Mouse (Mus musculus): ENCODE data around the gene Adam12. TPM values are rescaled to one million over a fixed set of nuclear protein-coding genes. Genes with fewer than 3 reads are reported as not detected.

The Adam12 gene
- polyA plus RNA-seq, 1 experiment from 2014 or later = 2.1 TPM

DNA sequence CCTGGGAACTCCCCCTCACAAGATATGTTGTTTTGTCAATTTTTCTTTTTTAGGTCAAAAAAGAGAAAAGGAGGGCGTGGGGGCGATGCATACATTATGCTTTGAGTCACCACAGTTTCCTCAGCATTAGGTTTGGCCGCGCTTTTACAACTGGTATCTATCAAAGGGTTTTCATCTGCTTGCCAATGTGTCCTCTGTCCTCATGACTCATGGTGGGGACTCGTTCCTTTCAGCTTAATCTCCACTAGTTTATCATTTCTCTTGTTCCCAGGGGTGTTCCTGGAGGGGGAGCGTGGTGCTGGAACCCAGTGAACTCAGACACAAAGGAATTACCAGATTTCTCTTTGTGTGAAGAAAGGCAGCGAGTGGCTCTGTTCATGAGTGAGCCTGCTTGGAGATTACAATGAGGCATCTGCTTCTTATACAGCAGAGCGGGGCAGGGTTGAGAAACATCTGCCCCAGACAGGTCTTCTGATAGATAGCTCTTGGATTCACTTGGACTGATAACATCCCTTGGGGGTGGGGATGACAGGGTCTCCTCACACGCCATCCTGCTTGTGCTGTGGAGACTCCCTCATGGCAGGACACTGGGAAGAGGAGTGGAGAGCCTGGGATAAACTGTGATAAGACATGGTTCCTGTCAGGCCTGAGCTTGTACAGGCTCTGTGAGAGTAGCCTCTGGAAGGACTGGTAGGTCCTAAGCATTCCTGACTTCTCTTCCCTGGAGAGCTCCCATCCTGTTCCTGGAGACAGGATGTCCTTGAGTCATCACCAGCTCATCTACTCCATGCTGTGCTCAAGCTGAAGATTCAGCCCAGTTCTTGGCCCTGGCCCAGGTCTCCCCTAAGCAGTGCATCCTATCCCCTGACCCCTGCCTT, 117.4 kb downstream of the Adam12 start:
- H3K9ac ChIP-seq (ENCODE audit: low read depth, low read length) = no peak overlapping the region
- H3K4me3 ChIP-seq (ENCODE audit: low read depth, low read length) = no peak overlapping the region
- H3K4me2 ChIP-seq (ENCODE audit: low read length) = no peak overlapping the region
- no peak for ATAC-seq
- H3K36me3 ChIP-seq (ENCODE audit: control insufficient read depth, insufficient read depth, low read length) = no peaks in the 10 kb centered on the region
- no peaks in the 10 kb centered on the region for H3K27me3 ChIP-seq (ENCODE audit: control insufficient read depth, insufficient read depth, low read depth, low read length)
- H3K9me3 ChIP-seq (replicated peaks; ENCODE audit: control insufficient read depth, low read length, poor library complexity, severe bottlenecking) = no peaks in the 10 kb centered on the region; the same call in 1 of the 2 replicates
- no peaks in the 10 kb centered on the region for H3K4me1 ChIP-seq (ENCODE audit: control insufficient read depth, insufficient read depth, low read length)
- H3K27ac ChIP-seq (ENCODE audit: low read length) = no peak overlapping the region
- 69% methylated on average over 9 of the region's 9 CpGs for WGBS

- ATAC-seq = no peak
- Histone ChIP-seq H3K4me2 (ENCODE audit: low read length) (no peak overlapping the region), H3K4me3 (ENCODE audit: low read depth, low read length) (no peak overlapping the region), H3K4me1 (ENCODE audit: control insufficient read depth, insufficient read depth, low read length) (no peaks in the 10 kb centered on the region), H3K36me3 (ENCODE audit: control insufficient read depth, insufficient read depth, low read length) (no peaks in the 10 kb centered on the region), H3K27me3 (ENCODE audit: control insufficient read depth, insufficient read depth, low read depth, low read length) (no peaks in the 10 kb centered on the region), H3K27ac (ENCODE audit: low read length) (no peak overlapping the region), H3K9ac (ENCODE audit: low read depth, low read length) (no peak overlapping the region), H3K9me3 (replicated peaks; ENCODE audit: control insufficient read depth, low read length, poor library complexity, severe bottlenecking) (no peaks in the 10 kb centered on the region; the same call in 1 of the 2 replicates)
- 82% methylated on average over 6 of the region's 6 CpGs for whole genome bisulfite sequencing
These were observed 118.1 kb downstream of the Adam12 start for GRCm38 (mm10) chr7:134113829-134114228.

- no peak for ATAC-seq
- no peaks in the 10 kb centered on the region for H3K36me3 ChIP-seq (ENCODE audit: control insufficient read depth, insufficient read depth, low read length)
- H3K9ac ChIP-seq (ENCODE audit: low read depth, low read length) = no peak overlapping the region
- no peaks in the 10 kb centered on the region for H3K27me3 ChIP-seq (ENCODE audit: control insufficient read depth, insufficient read depth, low read depth, low read length)
- H3K4me2 ChIP-seq (ENCODE audit: low read length) = no peak overlapping the region
- H3K4me1 ChIP-seq (ENCODE audit: control insufficient read depth, insufficient read depth, low read length) = no peaks in the 10 kb centered on the region
- H3K27ac ChIP-seq (ENCODE audit: low read length) = no peak overlapping the region
- 86% methylated on average over 1 of the region's 1 CpGs for WGBS
- H3K9me3 ChIP-seq (replicated peaks; ENCODE audit: control insufficient read depth, low read length, poor library complexity, severe bottlenecking) = no peaks in the 10 kb centered on the region
- H3K4me3 ChIP-seq (ENCODE audit: low read depth, low read length) = no peak overlapping the region
These were observed 121.8 kb downstream of the Adam12 start for GRCm38 (mm10) chr7:134110116-134110515.

- WGBS = 91% methylated on average over 3 of the region's 3 CpGs
- H3K4me2 ChIP-seq (ENCODE audit: low read length) = no peak overlapping the region
- no peak overlapping the region for H3K9ac ChIP-seq (ENCODE audit: low read depth, low read length)
- H3K4me3 ChIP-seq (ENCODE audit: low read depth, low read length) = no peak overlapping the region
- ATAC-seq = no peak
- H3K36me3 ChIP-seq (ENCODE audit: control insufficient read depth, insufficient read depth, low read length) = no peaks in the 10 kb centered on the region
- H3K27me3 ChIP-seq (ENCODE audit: control insufficient read depth, insufficient read depth, low read depth, low read length) = no peaks in the 10 kb centered on the region
- no peaks in the 10 kb centered on the region for H3K9me3 ChIP-seq (replicated peaks; ENCODE audit: control insufficient read depth, low read length, poor library complexity, severe bottlenecking)
- H3K4me1 ChIP-seq (ENCODE audit: control insufficient read depth, insufficient read depth, low read length) = no peaks in the 10 kb centered on the region
- H3K27ac ChIP-seq (ENCODE audit: low read length) = no peak overlapping the region
These were observed 124.1 kb downstream of the Adam12 start for GRCm38 (mm10) chr7:134107849-134108248.

DNA sequence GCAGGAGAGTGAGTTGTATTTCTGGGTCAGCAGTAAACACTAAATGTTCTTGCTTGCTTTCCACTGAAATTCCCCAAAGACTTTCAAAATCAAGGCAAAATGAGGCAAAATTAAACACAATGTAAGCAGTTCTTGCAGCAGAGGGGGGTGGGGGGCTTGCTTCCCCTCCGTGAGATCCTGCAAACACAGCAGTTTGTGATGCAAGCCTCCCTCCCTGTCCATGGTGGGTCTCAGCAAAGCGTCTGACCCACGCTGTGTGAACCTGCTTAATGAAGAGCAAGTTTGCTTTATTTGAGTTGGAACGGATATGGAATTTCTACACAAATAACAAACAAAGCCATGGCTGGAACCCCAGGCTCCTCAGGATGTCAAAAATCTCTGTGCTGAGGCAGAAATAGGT, 132.9 kb downstream of the Adam12 start:
- H3K4me1 ChIP-seq (ENCODE audit: control insufficient read depth, insufficient read depth, low read length) = no peaks in the 10 kb centered on the region
- WGBS = 58% methylated on average over 4 of the region's 4 CpGs
- H3K9me3 ChIP-seq (replicated peaks; ENCODE audit: control insufficient read depth, low read length, poor library complexity, severe bottlenecking) = no peaks in the 10 kb centered on the region
- no peak for ATAC-seq
- no peaks in the 10 kb centered on the region for H3K36me3 ChIP-seq (ENCODE audit: control insufficient read depth, insufficient read depth, low read length)
- H3K4me3 ChIP-seq (ENCODE audit: low read depth, low read length) = no peak overlapping the region
- no peaks in the 10 kb centered on the region for H3K27me3 ChIP-seq (ENCODE audit: control insufficient read depth, insufficient read depth, low read depth, low read length)
- 0 out of 2 replicates have a peak overlapping the region, but pooled peaks have one; percentile 3 for H3K27ac ChIP-seq (ENCODE audit: low read length)
- H3K4me2 ChIP-seq (ENCODE audit: low read length) = no peak overlapping the region
- H3K9ac ChIP-seq (ENCODE audit: low read depth, low read length) = no peak overlapping the region

DNA sequence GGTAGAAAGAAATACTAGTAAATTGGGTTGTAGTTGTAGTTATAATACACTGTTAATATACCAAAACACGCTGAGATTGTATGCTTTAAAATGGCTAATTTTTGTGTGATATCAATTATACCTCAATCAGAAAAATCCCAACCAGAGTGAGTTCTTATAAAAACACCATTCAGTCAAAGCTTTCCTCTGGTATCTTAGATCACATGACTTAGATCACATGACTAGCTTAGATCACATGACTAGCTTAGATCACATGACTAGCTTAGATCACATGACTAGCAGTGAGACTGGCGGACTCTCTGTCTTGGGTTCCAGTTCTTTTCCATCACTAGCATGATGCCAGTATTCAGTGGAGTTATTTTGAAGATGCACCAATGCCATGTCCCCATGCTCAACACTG, 134.1 kb downstream of the Adam12 start:
- WGBS = 98% methylated on average over 2 of the region's 2 CpGs

GRCm38 (mm10) chr7:134093871-134094270, 138.1 kb downstream of the Adam12 start:
- Histone ChIP-seq H3K36me3 (ENCODE audit: control insufficient read depth, insufficient read depth, low read length) (no peaks in the 10 kb centered on the region), H3K27me3 (ENCODE audit: control insufficient read depth, insufficient read depth, low read depth, low read length) (no peaks in the 10 kb centered on the region), H3K4me3 (ENCODE audit: low read depth, low read length) (no peak overlapping the region), H3K27ac (ENCODE audit: low read length) (no peak overlapping the region), H3K4me1 (ENCODE audit: control insufficient read depth, insufficient read depth, low read length) (no peaks in the 10 kb centered on the region), H3K9ac (ENCODE audit: low read depth, low read length) (no peak overlapping the region), H3K4me2 (ENCODE audit: low read length) (no peak overlapping the region), H3K9me3 (replicated peaks; ENCODE audit: control insufficient read depth, low read length, poor library complexity, severe bottlenecking) (no peaks in the 10 kb centered on the region)
- WGBS = 51% methylated on average over 2 of the region's 2 CpGs
- ATAC-seq = no peak

More for the DNA sequence above, 134.1 kb downstream of the Adam12 start:
- H3K36me3 ChIP-seq (ENCODE audit: control insufficient read depth, insufficient read depth, low read length) = no peaks in the 10 kb centered on the region
- no peak overlapping the region for H3K27ac ChIP-seq (ENCODE audit: low read length)
- H3K4me3 ChIP-seq (ENCODE audit: low read depth, low read length) = no peak overlapping the region
- H3K9me3 ChIP-seq (replicated peaks; ENCODE audit: control insufficient read depth, low read length, poor library complexity, severe bottlenecking) = no peaks in the 10 kb centered on the region
- no peak for ATAC-seq
- no peak overlapping the region for H3K9ac ChIP-seq (ENCODE audit: low read depth, low read length)
- H3K27me3 ChIP-seq (ENCODE audit: control insufficient read depth, insufficient read depth, low read depth, low read length) = no peaks in the 10 kb centered on the region
- H3K4me1 ChIP-seq (ENCODE audit: control insufficient read depth, insufficient read depth, low read length) = no peaks in the 10 kb centered on the region
- no peak overlapping the region for H3K4me2 ChIP-seq (ENCODE audit: low read length)

- H3K27me3 ChIP-seq (ENCODE audit: control insufficient read depth, insufficient read depth, low read depth, low read length) = no peaks in the 10 kb centered on the region
- no peaks in the 10 kb centered on the region for H3K9me3 ChIP-seq (replicated peaks; ENCODE audit: control insufficient read depth, low read length, poor library complexity, severe bottlenecking)
- 75% methylated on average over 3 of the region's 3 CpGs for WGBS
- H3K4me3 ChIP-seq (ENCODE audit: low read depth, low read length) = no peak overlapping the region
- ATAC-seq = no peak
- no peaks in the 10 kb centered on the region for H3K36me3 ChIP-seq (ENCODE audit: control insufficient read depth, insufficient read depth, low read length)
- no peak overlapping the region for H3K4me2 ChIP-seq (ENCODE audit: low read length)
- H3K4me1 ChIP-seq (ENCODE audit: control insufficient read depth, insufficient read depth, low read length) = no peaks in the 10 kb centered on the region
- no peak overlapping the region for H3K9ac ChIP-seq (ENCODE audit: low read depth, low read length)
- H3K27ac ChIP-seq (ENCODE audit: low read length) = no peak overlapping the region
These were observed 141.2 kb downstream of the Adam12 start for GRCm38 (mm10) chr7:134090764-134091163.

DNA sequence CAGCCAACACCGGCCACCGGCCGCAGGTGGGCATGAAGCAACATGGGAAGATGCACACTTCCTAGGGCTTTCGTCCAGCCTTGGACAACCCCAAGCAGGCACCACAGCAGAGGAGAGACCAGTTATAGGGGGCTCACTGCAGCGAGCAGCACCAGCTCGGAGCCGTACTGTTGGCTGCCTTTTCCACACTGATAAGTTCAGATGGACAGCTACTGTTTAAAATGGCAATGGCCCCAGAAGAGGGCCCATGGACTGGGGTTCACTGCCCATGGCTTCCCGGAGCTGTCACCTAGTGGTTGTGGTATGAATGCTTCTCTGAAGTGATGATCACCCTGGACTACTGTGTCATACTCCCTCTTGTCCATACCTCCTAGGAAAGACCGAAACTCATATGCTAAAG, 141.7 kb downstream of the Adam12 start:
- H3K27me3 ChIP-seq (ENCODE audit: control insufficient read depth, insufficient read depth, low read depth, low read length) = no peaks in the 10 kb centered on the region
- no peaks in the 10 kb centered on the region for H3K4me1 ChIP-seq (ENCODE audit: control insufficient read depth, insufficient read depth, low read length)
- 95% methylated on average over 9 of the region's 9 CpGs for WGBS
- H3K9me3 ChIP-seq (replicated peaks; ENCODE audit: control insufficient read depth, low read length, poor library complexity, severe bottlenecking) = no peaks in the 10 kb centered on the region
- H3K9ac ChIP-seq (ENCODE audit: low read depth, low read length) = no peak overlapping the region
- no peaks in the 10 kb centered on the region for H3K36me3 ChIP-seq (ENCODE audit: control insufficient read depth, insufficient read depth, low read length)
- no peak overlapping the region for H3K4me3 ChIP-seq (ENCODE audit: low read depth, low read length)
- H3K4me2 ChIP-seq (ENCODE audit: low read length) = no peak overlapping the region
- ATAC-seq = no peak
- no peak overlapping the region for H3K27ac ChIP-seq (ENCODE audit: low read length)
